Mouse (Mus musculus) liver, postnatal 0 days (tissue): Measurements from ENCODE around the gene Rps10.

Source experiments
- CTCF ChIP-seq: sonication (generic); IDR thresholded peaks from 2 replicates; pipeline ENCODE4 v1.5.1; 2016; ENCODE audit warnings: antibody characterized with exemption, low read depth
- EP300 ChIP-seq: IDR thresholded peaks from 2 replicates; pipeline ENCODE4 v1.6.1; 2016; ENCODE audit warnings: antibody characterized with exemption, low read depth, mild to moderate bottlenecking

- TF ChIP-seq CTCF (peak; percentile 66), EP300 (no peak)
Measured at GRCm38 (mm10) chr17:27638921-27639332, 2.5 kb upstream of the Rps10 start.
